Mouse (Mus musculus): ENCODE results near the gene Astn1. TPM values are rescaled to one million over a fixed set of nuclear protein-coding genes. Genes with fewer than 3 reads are reported as not detected.

Gene Astn1
- total RNA-seq, 2 experiments from 2014 or later = 173 to 179 TPM

- no peak for DNase-seq (ENCODE audit: extremely low spot score in 1 of 2, low spot score in 1 of 2)
Measured at GRCm38 (mm10) chr1:158411146-158411545, 49.1 kb downstream of the Astn1 start.

- DNase-seq (ENCODE audit: extremely low spot score in 1 of 2, low spot score in 1 of 2) = no peak
Measured at GRCm38 (mm10) chr1:158414198-158414597, 52.1 kb downstream of the Astn1 start.

GRCm38 (mm10) chr1:158421451-158421850 lies 59.4 kb downstream of the Astn1 start:
- DNase-seq (ENCODE audit: extremely low spot score in 1 of 2, low spot score in 1 of 2) = no peak

- DNase-seq (ENCODE audit: extremely low spot score in 1 of 2, low spot score in 1 of 2) = no peak
Measured at GRCm38 (mm10) chr1:158422739-158423138, 60.7 kb downstream of the Astn1 start.

- DNase-seq (ENCODE audit: extremely low spot score in 1 of 2, low spot score in 1 of 2) = no peak
Measured at GRCm38 (mm10) chr1:158446071-158446470, 84.0 kb downstream of the Astn1 start.

- DNase-seq (ENCODE audit: extremely low spot score in 1 of 2, low spot score in 1 of 2) = no peak
Measured at GRCm38 (mm10) chr1:158447956-158448355, 85.9 kb downstream of the Astn1 start.

- DNase-seq (ENCODE audit: extremely low spot score in 1 of 2, low spot score in 1 of 2) = no peak
Measured at GRCm38 (mm10) chr1:158452675-158453074, 90.6 kb downstream of the Astn1 start.

GRCm38 (mm10) chr1:158453587-158453986 lies 91.5 kb downstream of the Astn1 start:
- DNase-seq (ENCODE audit: extremely low spot score in 1 of 2, low spot score in 1 of 2) = no peak

GRCm38 (mm10) chr1:158463975-158464374 lies 101.9 kb downstream of the Astn1 start:
- no peak for DNase-seq (ENCODE audit: extremely low spot score in 1 of 2, low spot score in 1 of 2)

GRCm38 (mm10) chr1:158465286-158465685 lies 103.2 kb downstream of the Astn1 start:
- DNase-seq (ENCODE audit: extremely low spot score in 1 of 2, low spot score in 1 of 2) = no peak

GRCm38 (mm10) chr1:158477841-158478240 lies 115.8 kb downstream of the Astn1 start:
- DNase-seq (ENCODE audit: extremely low spot score in 1 of 2, low spot score in 1 of 2) = no peak

- no peak for DNase-seq (ENCODE audit: extremely low spot score in 1 of 2, low spot score in 1 of 2)
Measured at GRCm38 (mm10) chr1:158480285-158480684, 118.2 kb downstream of the Astn1 start.

- no peak for DNase-seq (ENCODE audit: extremely low spot score in 1 of 2, low spot score in 1 of 2)
Measured at GRCm38 (mm10) chr1:158483733-158484132, 121.7 kb downstream of the Astn1 start.

GRCm38 (mm10) chr1:158489521-158490021 lies 127.5 kb downstream of the Astn1 start:
- no peak for DNase-seq (ENCODE audit: extremely low spot score in 1 of 2, low spot score in 1 of 2)

- DNase-seq (ENCODE audit: extremely low spot score in 1 of 2, low spot score in 1 of 2) = no peak
Measured at GRCm38 (mm10) chr1:158490175-158490574, 128.1 kb downstream of the Astn1 start.

GRCm38 (mm10) chr1:158493289-158493688 lies 131.2 kb downstream of the Astn1 start:
- DNase-seq (ENCODE audit: extremely low spot score in 1 of 2, low spot score in 1 of 2) = no peak

- DNase-seq (ENCODE audit: extremely low spot score in 1 of 2, low spot score in 1 of 2) = no peak
Measured at GRCm38 (mm10) chr1:158500140-158500539, 138.1 kb downstream of the Astn1 start.

GRCm38 (mm10) chr1:158501019-158501418 lies 138.9 kb downstream of the Astn1 start:
- DNase-seq (ENCODE audit: extremely low spot score in 1 of 2, low spot score in 1 of 2) = no peak

- no peak for DNase-seq (ENCODE audit: extremely low spot score in 1 of 2, low spot score in 1 of 2)
Measured at GRCm38 (mm10) chr1:158507610-158508009, 145.5 kb downstream of the Astn1 start.

GRCm38 (mm10) chr1:158509112-158509855 lies 147.2 kb downstream of the Astn1 start:
- DNase-seq (ENCODE audit: extremely low spot score in 1 of 2, low spot score in 1 of 2) = no peak

- DNase-seq (ENCODE audit: extremely low spot score in 1 of 2, low spot score in 1 of 2) = peak in 1 of 2 experiments; percentile 26
Measured at GRCm38 (mm10) chr1:158510478-158511207, 148.6 kb downstream of the Astn1 start.

- no peak for DNase-seq (ENCODE audit: extremely low spot score in 1 of 2, low spot score in 1 of 2)
Measured at GRCm38 (mm10) chr1:158512089-158512488, 150.0 kb downstream of the Astn1 start.

Measured in layer of hippocampus, postnatal 25 days (tissue).